Mouse (Mus musculus) midbrain, embryonic 15.5 days (tissue): ENCODE data around the gene Tspan13. TPM values are rescaled to one million over a fixed set of nuclear protein-coding genes. Genes with fewer than 3 reads are reported as not detected.

Experiments
- ATAC-seq: fragments of 200-750 bp; cut with Nextera tagmentation; replicated peaks from 2 replicates; pipeline ENCODE4 v1.8.0; 2017; ENCODE audit warnings: moderate TSS enrichment
- H3K27ac ChIP-seq: fragments of 300-500 bp; sonication (generic); 2 replicates; pipeline ENCODE4 v1.5.1; 2015; ENCODE audit warnings: mild to moderate bottlenecking, inconsistent platforms
- H3K27me3 ChIP-seq: fragments of 300-500 bp; sonication (generic); replicated peaks from 2 replicates; pipeline ENCODE4 v1.6.1; 2015; ENCODE audit warnings: inconsistent platforms
- H3K36me3 ChIP-seq: fragments of 300-500 bp; sonication (generic); replicated peaks from 2 replicates; pipeline ENCODE4 v1.6.1; 2015; ENCODE audit warnings: inconsistent platforms
- H3K4me1 ChIP-seq: fragments of 300-500 bp; sonication (generic); 2 replicates; pipeline ENCODE4 v1.6.1; 2015; ENCODE audit warnings: inconsistent platforms
- H3K4me2 ChIP-seq: fragments of 300-500 bp; sonication (generic); 2 replicates; pipeline ENCODE4 v1.6.1; 2015; ENCODE audit warnings: inconsistent platforms, mild to moderate bottlenecking, moderate library complexity
- H3K4me3 ChIP-seq: fragments of 300-500 bp; sonication (generic); 2 replicates; pipeline ENCODE4 v1.5.1; 2015; ENCODE audit warnings: mild to moderate bottlenecking, inconsistent platforms
- H3K9ac ChIP-seq: fragments of 300-500 bp; sonication (generic); 2 replicates; pipeline ENCODE4 v1.6.1; 2015; ENCODE audit warnings: mild to moderate bottlenecking, inconsistent platforms
- H3K9me3 ChIP-seq: fragments of 300-500 bp; sonication (generic); 2 replicates; pipeline ENCODE4 v1.6.1; 2016; ENCODE audit warnings: inconsistent platforms
- WGBS: fragments of 180-500 bp; shearing (Covaris S2); methylation state at CpG from one replicate; pipeline ENCODE4 v1.1.7; 2015; ENCODE audit warnings: mixed read lengths; 5-methylcytosine and 5-hydroxymethylcytosine counted together
- polyA plus RNA-seq: library from polyadenylated mRNA; unstranded; fragments of >200 nt; fragmentation: Nextera tagmentation; extraction: Ambion mirVana; gene quantifications from 2 replicates; pipeline ENCODE4 v1.2.1, GENCODE M21; 2015

Gene Tspan13
- polyA plus RNA-seq, 1 experiment from 2014 or later, result 416 TPM

- Histone ChIP-seq H3K36me3 (no peaks in the 10 kb centered on the region), H3K9ac (no peak overlapping the region), H3K4me1 (0 out of 2 replicates have a peak, but pooled peaks cover 6% of the 10 kb centered on the region), H3K4me3 (no peak overlapping the region), H3K27ac (0 out of 2 replicates have a peak overlapping the region, but pooled peaks have one; percentile 42), H3K9me3 (no peaks in the 10 kb centered on the region), H3K27me3 (no peaks in the 10 kb centered on the region), H3K4me2 (no peak overlapping the region)
- ATAC-seq, result peak; percentile 76
Measured at GRCm38 (mm10) chr12:35994098-35994497, 48.2 kb downstream of the Tspan13 start.

DNA sequence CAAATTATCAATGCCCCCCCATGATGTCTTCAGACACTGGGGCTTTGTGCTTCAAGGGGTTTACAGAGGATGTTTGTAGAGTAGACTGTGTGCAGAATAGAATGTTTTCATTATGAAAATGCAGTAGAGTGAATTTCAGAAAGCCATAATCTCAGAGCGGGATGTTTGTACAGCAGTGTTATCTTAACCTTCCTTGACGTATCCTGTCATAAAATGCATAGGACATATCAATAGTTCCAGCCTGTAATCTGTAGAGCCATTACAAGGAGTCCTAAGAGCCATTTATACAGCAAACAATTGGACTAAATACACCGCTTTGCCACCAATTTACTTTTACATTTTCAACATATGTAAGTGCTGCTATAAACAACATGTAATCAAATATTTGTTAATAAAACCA, 48.7 kb downstream of the Tspan13 start:
- Histone ChIP-seq H3K9me3 (no peaks in the 10 kb centered on the region), H3K4me3 (no peak overlapping the region), H3K9ac (no peak overlapping the region), H3K4me1 (0 out of 2 replicates have a peak, but pooled peaks cover 6% of the 10 kb centered on the region), H3K27me3 (no peaks in the 10 kb centered on the region), H3K36me3 (no peaks in the 10 kb centered on the region), H3K4me2 (no peak overlapping the region), H3K27ac (no peak overlapping the region)
- ATAC-seq, result no peak
- WGBS, result 77% methylated on average over 3 of the region's 3 CpGs

DNA sequence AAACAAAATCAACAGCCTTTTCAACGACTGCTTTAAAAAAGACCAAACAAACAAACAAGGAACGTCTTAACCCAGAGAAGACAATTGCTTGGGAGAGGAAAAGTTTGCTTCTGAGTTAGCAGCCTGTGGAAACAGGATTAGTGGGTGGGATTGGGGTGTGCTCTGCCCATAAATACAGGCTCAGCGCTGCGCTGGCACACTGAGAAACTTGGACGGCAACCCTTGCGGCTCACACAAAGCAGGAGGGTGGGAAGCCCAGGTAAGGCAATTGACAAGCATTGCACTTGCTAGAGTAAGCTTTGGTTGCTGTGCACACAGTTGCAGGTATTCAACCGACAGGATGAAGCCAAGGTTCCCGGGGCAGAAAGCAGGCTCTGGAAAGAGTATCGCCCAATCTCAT, 49.6 kb downstream of the Tspan13 start, which contains the start of gene Agr2:
Agr2 (plus strand) TSS at position 197 of the 400 bp plus-strand sequence.
- H3K27me3 ChIP-seq, result no peaks in the 10 kb centered on the region
- H3K4me1 ChIP-seq, result 0 out of 2 replicates have a peak, but pooled peaks cover 6% of the 10 kb centered on the region
- no peak for ATAC-seq
- no peaks in the 10 kb centered on the region for H3K9me3 ChIP-seq
- no peak within 1 kb of the TSS for H3K4me2 ChIP-seq
- no peaks in the 10 kb centered on the region for H3K36me3 ChIP-seq
- 42% methylated on average over 9 of the region's 9 CpGs for WGBS
- H3K9ac ChIP-seq, result no peak within 1 kb of the TSS
- no peak within 1 kb of the TSS for H3K27ac ChIP-seq
- no peak within 1 kb of the TSS for H3K4me3 ChIP-seq

- 92% methylated on average over 5 of the region's 5 CpGs for WGBS
- H3K4me1 ChIP-seq, result peaks cover 6% of the 10 kb centered on the region
- H3K4me3 ChIP-seq, result no peak overlapping the region
- H3K9me3 ChIP-seq, result no peaks in the 10 kb centered on the region
- no peak overlapping the region for H3K4me2 ChIP-seq
- no peak overlapping the region for H3K9ac ChIP-seq
- no peak overlapping the region for H3K27ac ChIP-seq
- H3K36me3 ChIP-seq, result no peaks in the 10 kb centered on the region
- H3K27me3 ChIP-seq, result no peaks in the 10 kb centered on the region
- ATAC-seq, result no peak
Measured at GRCm38 (mm10) chr12:35984743-35985142, 57.6 kb downstream of the Tspan13 start.

DNA sequence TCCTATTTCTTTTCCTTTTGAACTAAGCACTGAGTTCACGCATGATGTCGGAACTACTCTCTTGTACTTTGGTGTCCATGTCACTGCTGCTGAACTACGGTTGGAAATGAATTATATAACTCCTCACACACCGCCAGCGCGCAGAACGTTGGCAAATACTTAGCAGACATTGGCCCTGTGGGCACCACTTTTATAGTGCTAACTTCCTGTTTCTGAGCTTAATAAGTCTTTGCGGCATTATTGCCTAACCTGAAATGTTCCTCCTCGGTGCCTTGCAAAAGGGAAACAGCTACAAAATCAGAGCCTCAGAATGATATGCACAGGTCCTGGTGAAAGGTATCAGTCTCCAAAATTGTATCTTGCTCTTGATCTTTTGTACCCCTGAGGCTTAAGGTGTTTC, 58.8 kb downstream of the Tspan13 start:
- 96% methylated on average over 9 of the region's 9 CpGs for WGBS
- Histone ChIP-seq H3K4me1 (peaks cover 6% of the 10 kb centered on the region), H3K27me3 (no peaks in the 10 kb centered on the region), H3K27ac (no peak overlapping the region), H3K4me3 (no peak overlapping the region), H3K4me2 (no peak overlapping the region), H3K36me3 (no peaks in the 10 kb centered on the region), H3K9ac (no peak overlapping the region), H3K9me3 (no peaks in the 10 kb centered on the region)
- no peak for ATAC-seq

DNA sequence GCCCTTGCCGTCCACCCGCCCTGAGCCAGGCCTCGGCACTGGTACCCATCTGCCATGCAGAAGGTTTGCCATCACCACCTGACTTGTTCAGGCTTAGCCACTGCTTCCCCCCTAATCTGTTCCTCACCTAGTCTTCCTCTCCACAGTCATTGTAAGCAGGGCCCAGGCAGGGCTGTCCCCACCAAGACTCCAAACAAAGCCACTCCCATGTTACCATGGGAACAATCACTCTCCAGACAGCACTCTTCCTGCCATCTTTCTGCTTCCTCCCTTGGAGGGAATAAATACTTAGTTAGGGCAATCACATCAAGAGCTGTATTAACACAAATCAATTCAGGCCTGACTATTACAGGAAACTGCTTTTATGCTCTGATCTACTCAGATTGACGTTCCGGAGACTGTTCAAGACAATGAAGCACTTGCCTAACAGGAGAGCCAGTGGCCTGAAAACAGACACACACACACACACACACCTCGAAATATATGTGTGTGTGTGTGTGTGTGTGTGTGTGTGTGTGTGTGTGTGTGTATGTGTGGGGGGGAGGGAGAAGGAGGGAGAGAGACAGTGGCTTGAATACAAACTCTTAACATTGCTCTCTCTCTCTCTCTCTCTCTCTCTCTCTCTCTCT, 60.5 kb downstream of the Tspan13 start:
- Histone ChIP-seq H3K4me3 (no peak overlapping the region), H3K36me3 (no peaks in the 10 kb centered on the region), H3K4me1 (peaks cover 10% of the 10 kb centered on the region), H3K9me3 (no peaks in the 10 kb centered on the region), H3K27me3 (no peaks in the 10 kb centered on the region), H3K9ac (no peak overlapping the region), H3K27ac (peak overlapping the region; percentile 39; the same call in 1 of the 2 replicates), H3K4me2 (no peak overlapping the region)
- ATAC-seq, result peak; percentile 93
- WGBS, result 30% methylated on average over 6 of the region's 6 CpGs

DNA sequence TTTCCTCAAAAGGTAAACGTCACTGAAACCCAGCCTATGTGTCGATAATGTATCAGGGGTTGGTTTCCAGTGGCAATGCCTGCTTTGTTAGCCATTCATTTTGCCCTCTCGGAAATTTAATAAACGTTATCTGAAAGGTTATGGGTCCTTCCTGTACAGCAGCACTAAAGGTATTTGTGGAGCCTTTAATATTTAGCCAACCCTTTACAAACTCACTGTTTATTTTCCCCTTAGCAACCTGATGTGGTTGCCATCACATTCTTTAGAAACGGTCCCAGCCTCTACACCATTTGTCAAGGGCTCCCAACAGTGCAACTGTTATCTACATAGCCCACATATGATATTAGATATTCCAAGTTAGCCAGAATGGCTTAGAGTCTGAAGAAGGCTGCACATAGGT, 62.7 kb downstream of the Tspan13 start:
- Histone ChIP-seq H3K4me1 (peaks cover 10% of the 10 kb centered on the region), H3K27ac (no peak overlapping the region), H3K4me2 (no peak overlapping the region), H3K36me3 (no peaks in the 10 kb centered on the region), H3K4me3 (no peak overlapping the region), H3K9ac (no peak overlapping the region), H3K27me3 (no peaks in the 10 kb centered on the region), H3K9me3 (no peaks in the 10 kb centered on the region)
- 86% methylated on average over 5 of the region's 5 CpGs for WGBS
- no peak for ATAC-seq

DNA sequence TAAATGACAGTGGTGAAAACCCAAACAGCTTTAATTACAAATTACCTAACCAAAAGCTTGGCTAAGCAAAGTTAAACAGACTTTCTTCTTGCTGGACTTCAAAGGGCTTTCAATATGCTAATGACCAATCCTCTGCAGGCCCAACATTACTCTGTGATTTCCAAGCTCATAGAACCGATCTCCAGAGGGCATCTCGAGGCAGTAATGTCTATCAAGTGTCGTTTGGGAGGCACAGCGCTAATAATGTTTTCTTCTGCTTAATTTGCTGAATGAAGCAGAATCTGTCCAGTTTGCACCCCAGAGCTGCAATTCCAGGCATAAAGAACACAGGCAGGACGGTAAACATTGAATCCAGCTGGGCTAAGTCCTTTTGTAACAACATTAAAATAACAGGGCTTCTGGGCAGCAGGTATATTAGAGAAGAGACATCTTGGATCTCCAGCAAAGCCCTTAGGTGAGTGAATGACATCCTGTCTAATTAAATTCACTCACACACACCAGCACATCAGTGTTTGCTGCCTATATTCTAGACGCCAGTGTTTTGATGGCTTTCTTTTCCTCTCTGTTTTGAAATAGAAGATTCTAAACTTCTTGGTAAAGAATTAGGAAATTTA, 64.6 kb downstream of the Tspan13 start:
- WGBS, result 24% methylated on average over 6 of the region's 6 CpGs
- Histone ChIP-seq H3K9ac (no peak overlapping the region), H3K27me3 (no peaks in the 10 kb centered on the region), H3K4me3 (no peak overlapping the region), H3K4me2 (no peak overlapping the region), H3K36me3 (no peaks in the 10 kb centered on the region), H3K27ac (peak overlapping the region; percentile 34; the same call in 1 of the 2 replicates), H3K9me3 (no peaks in the 10 kb centered on the region), H3K4me1 (peaks cover 10% of the 10 kb centered on the region)
- ATAC-seq, result no peak; the same call in 1 of the 2 replicates

DNA sequence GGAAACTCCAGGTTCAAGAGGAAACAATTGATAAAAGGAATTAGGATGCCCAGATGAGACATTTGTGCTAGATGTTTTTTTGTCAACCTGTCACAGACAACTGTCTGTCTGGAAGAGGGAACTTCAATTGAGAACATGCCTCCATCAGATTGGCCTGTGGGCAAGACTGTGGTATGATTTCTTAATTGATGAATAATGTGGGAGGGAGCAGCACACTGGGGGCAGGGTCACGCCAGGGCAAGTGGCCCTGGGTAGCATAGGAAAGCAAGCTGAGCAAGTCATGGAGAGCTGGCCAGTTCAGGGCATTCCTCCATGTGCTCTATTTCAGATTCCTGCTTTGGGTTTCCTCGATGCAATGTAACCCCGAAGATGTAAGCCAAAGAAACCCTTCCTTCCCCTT, 66.4 kb downstream of the Tspan13 start:
- H3K9ac ChIP-seq, result no peak overlapping the region
- WGBS, result 87% methylated on average over 3 of the region's 3 CpGs
- no peak overlapping the region for H3K27ac ChIP-seq
- no peaks in the 10 kb centered on the region for H3K27me3 ChIP-seq
- H3K4me3 ChIP-seq, result no peak overlapping the region
- H3K4me2 ChIP-seq, result no peak overlapping the region
- no peak for ATAC-seq
- H3K4me1 ChIP-seq, result peaks cover 4% of the 10 kb centered on the region; the same call in 1 of the 2 replicates
- no peaks in the 10 kb centered on the region for H3K36me3 ChIP-seq
- no peaks in the 10 kb centered on the region for H3K9me3 ChIP-seq

DNA sequence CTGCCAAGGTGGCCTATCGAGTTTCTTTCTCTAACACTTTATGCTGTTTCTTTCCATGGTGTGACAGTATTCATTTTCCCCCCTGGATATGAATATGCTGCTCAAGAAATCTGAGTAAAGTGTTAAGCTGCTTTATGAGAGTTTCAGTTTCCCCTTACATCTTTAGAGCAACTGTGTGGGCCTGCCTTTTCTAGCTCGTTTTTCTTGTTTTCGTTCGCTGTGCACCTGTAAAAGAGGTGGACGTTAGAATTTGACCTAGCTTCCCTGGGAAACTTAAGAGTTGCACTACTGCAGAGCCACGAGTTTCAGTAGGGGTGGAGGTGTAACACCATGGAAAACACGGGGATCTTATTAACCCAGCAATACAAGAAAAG, 75.5 kb downstream of the Tspan13 start:
- no peaks in the 10 kb centered on the region for H3K9me3 ChIP-seq
- no peak overlapping the region for H3K27ac ChIP-seq
- no peak for ATAC-seq
- no peak overlapping the region for H3K4me3 ChIP-seq
- no peak overlapping the region for H3K4me2 ChIP-seq
- no peaks in the 10 kb centered on the region for H3K36me3 ChIP-seq
- no peaks in the 10 kb centered on the region for H3K27me3 ChIP-seq
- 79% methylated on average over 7 of the region's 7 CpGs for whole genome bisulfite sequencing
- H3K9ac ChIP-seq, result no peak overlapping the region
- H3K4me1 ChIP-seq, result no peaks in the 10 kb centered on the region

- Histone ChIP-seq H3K27me3 (no peaks in the 10 kb centered on the region), H3K27ac (no peak overlapping the region), H3K4me1 (no peaks in the 10 kb centered on the region), H3K9me3 (no peaks in the 10 kb centered on the region), H3K4me2 (no peak overlapping the region), H3K36me3 (no peaks in the 10 kb centered on the region), H3K9ac (no peak overlapping the region), H3K4me3 (no peak overlapping the region)
- 69% methylated on average over 7 of the region's 7 CpGs for whole genome bisulfite sequencing
- ATAC-seq, result no peak
Measured at GRCm38 (mm10) chr12:35966098-35966767, 76.1 kb downstream of the Tspan13 start.
